Mouse (Mus musculus): ENCODE measurements around the gene Mrpl34. TPM values are rescaled to one million over a fixed set of nuclear protein-coding genes. Genes with fewer than 3 reads are reported as not detected.

Gene Mrpl34
- polyA plus RNA-seq, 1 experiment from 2014 or later, result 199 TPM

- no peaks in the 10 kb centered on the region for H3K9me3 ChIP-seq (ENCODE audit: control insufficient read depth, low read length)
- peak overlapping the region; percentile 80; the same call in 1 of the 2 replicates for H3K4me2 ChIP-seq (ENCODE audit: low read length)
- DNase-seq (no peak), ATAC-seq (ENCODE audit: low FRiP score, low TSS enrichment) (no peak)
- peaks cover 56% of the 10 kb centered on the region for H3K36me3 ChIP-seq (ENCODE audit: control insufficient read depth, insufficient read depth, low read length)
- H3K27ac ChIP-seq (replicated peaks; ENCODE audit: low read depth, low read length), result no peak overlapping the region
- no peak overlapping the region for H3K9ac ChIP-seq (replicated peaks; ENCODE audit: low read length)
- 52% methylated on average over 8 of the region's 8 CpGs for WGBS
- H3K4me3 ChIP-seq (replicated peaks; ENCODE audit: low read depth, low read length), result no peak overlapping the region
- no peaks in the 10 kb centered on the region for H3K27me3 ChIP-seq (ENCODE audit: control insufficient read depth, insufficient read depth, low read length)
- H3K4me1 ChIP-seq (ENCODE audit: control insufficient read depth, insufficient read depth, low read length), result peaks cover 20% of the 10 kb centered on the region
Measured at GRCm38 (mm10) chr8:71483932-71484331, 19.2 kb downstream of the Mrpl34 start.

- 94% methylated on average over 19 of the region's 19 CpGs for WGBS
- peaks cover 28% of the 10 kb centered on the region for H3K4me1 ChIP-seq (ENCODE audit: control insufficient read depth, insufficient read depth, low read length)
- H3K4me2 ChIP-seq (ENCODE audit: low read length), result peak overlapping the region; percentile 80
- no peak overlapping the region for H3K27ac ChIP-seq (replicated peaks; ENCODE audit: low read depth, low read length)
- no peaks in the 10 kb centered on the region for H3K9me3 ChIP-seq (ENCODE audit: control insufficient read depth, low read length)
- DNase-seq, result no peak
- peak overlapping the region; percentile 94 for H3K4me3 ChIP-seq (replicated peaks; ENCODE audit: low read depth, low read length)
- no peak for ATAC-seq (ENCODE audit: low FRiP score, low TSS enrichment)
- no peaks in the 10 kb centered on the region for H3K27me3 ChIP-seq (ENCODE audit: control insufficient read depth, insufficient read depth, low read length)
- H3K9ac ChIP-seq (replicated peaks; ENCODE audit: low read length), result peak overlapping the region; percentile 98
- H3K36me3 ChIP-seq (ENCODE audit: control insufficient read depth, insufficient read depth, low read length), result peaks cover 48% of the 10 kb centered on the region
Measured at GRCm38 (mm10) chr8:71484736-71485135, 20.0 kb downstream of the Mrpl34 start.

GRCm38 (mm10) chr8:71485142-71486135 lies 20.7 kb downstream of the Mrpl34 start, which contains the start of gene Ano8:
TSS of gene Ano8 (minus strand) at chr8:71485963.
- Histone ChIP-seq H3K4me3 (replicated peaks; ENCODE audit: low read depth, low read length) (peak within 1 kb of the TSS; percentile 94), H3K27ac (replicated peaks; ENCODE audit: low read depth, low read length) (peak within 1 kb of the TSS; percentile 85), H3K9me3 (ENCODE audit: control insufficient read depth, low read length) (no peaks in the 10 kb centered on the region), H3K27me3 (ENCODE audit: control insufficient read depth, insufficient read depth, low read length) (no peaks in the 10 kb centered on the region), H3K9ac (replicated peaks; ENCODE audit: low read length) (peak within 1 kb of the TSS; percentile 98), H3K4me2 (ENCODE audit: low read length) (peak within 1 kb of the TSS; percentile 80), H3K36me3 (ENCODE audit: control insufficient read depth, insufficient read depth, low read length) (peaks cover 40% of the 10 kb centered on the region), H3K4me1 (ENCODE audit: control insufficient read depth, insufficient read depth, low read length) (peaks cover 30% of the 10 kb centered on the region)
- WGBS, result 5% methylated on average over 58 of the region's 58 CpGs
- peak; percentile 93 for DNase-seq
- ATAC-seq (ENCODE audit: low FRiP score, low TSS enrichment), result peak; percentile 77

- Histone ChIP-seq H3K4me3 (replicated peaks; ENCODE audit: low read depth, low read length) (peak overlapping the region; percentile 94), H3K27me3 (ENCODE audit: control insufficient read depth, insufficient read depth, low read length) (no peaks in the 10 kb centered on the region), H3K9me3 (ENCODE audit: control insufficient read depth, low read length) (no peaks in the 10 kb centered on the region), H3K9ac (replicated peaks; ENCODE audit: low read length) (peak overlapping the region; percentile 98; the same call in 1 of the 2 replicates), H3K27ac (replicated peaks; ENCODE audit: low read depth, low read length) (peak overlapping the region; percentile 85), H3K4me2 (ENCODE audit: low read length) (peak overlapping the region; percentile 80), H3K4me1 (ENCODE audit: control insufficient read depth, insufficient read depth, low read length) (peaks cover 30% of the 10 kb centered on the region), H3K36me3 (ENCODE audit: control insufficient read depth, insufficient read depth, low read length) (peaks cover 38% of the 10 kb centered on the region)
- ATAC-seq (ENCODE audit: low FRiP score, low TSS enrichment) (no peak), DNase-seq (no peak)
- 17% methylated on average over 7 of the region's 7 CpGs for WGBS
Measured at GRCm38 (mm10) chr8:71486136-71486529, 21.4 kb downstream of the Mrpl34 start.

GRCm38 (mm10) chr8:71487691-71488445 lies 23.1 kb downstream of the Mrpl34 start, which contains the start of gene Gtpbp3:
TSS of gene Gtpbp3 (plus strand) at chr8:71488103.
- ATAC-seq (ENCODE audit: low FRiP score, low TSS enrichment), result peak; percentile 18; the same call in 1 of the 2 replicates

GRCm38 (mm10) chr8:71488454-71488853 lies 23.7 kb downstream of the Mrpl34 start:
- Histone ChIP-seq H3K36me3 (ENCODE audit: control insufficient read depth, insufficient read depth, low read length) (peaks cover 37% of the 10 kb centered on the region), H3K27me3 (ENCODE audit: control insufficient read depth, insufficient read depth, low read length) (no peaks in the 10 kb centered on the region), H3K4me2 (ENCODE audit: low read length) (peak overlapping the region; percentile 99), H3K9me3 (ENCODE audit: control insufficient read depth, low read length) (no peaks in the 10 kb centered on the region), H3K27ac (replicated peaks; ENCODE audit: low read depth, low read length) (no peak overlapping the region), H3K4me1 (ENCODE audit: control insufficient read depth, insufficient read depth, low read length) (peaks cover 28% of the 10 kb centered on the region), H3K9ac (replicated peaks; ENCODE audit: low read length) (peak overlapping the region; percentile 68), H3K4me3 (replicated peaks; ENCODE audit: low read depth, low read length) (peak overlapping the region; percentile 74)
- peak; percentile 96 for DNase-seq
- ATAC-seq (ENCODE audit: low FRiP score, low TSS enrichment), result peak; percentile 86
- under 1% methylated on average over 22 of the region's 22 CpGs for WGBS

More at GRCm38 (mm10) chr8:71487691-71488445, 23.1 kb downstream of the Mrpl34 start, which contains the start of gene Gtpbp3:
- Histone ChIP-seq H3K9ac (replicated peaks; ENCODE audit: low read length) (peak within 1 kb of the TSS; percentile 68), H3K4me1 (ENCODE audit: control insufficient read depth, insufficient read depth, low read length) (peaks cover 30% of the 10 kb centered on the region), H3K4me3 (replicated peaks; ENCODE audit: low read depth, low read length) (peak within 1 kb of the TSS; percentile 74), H3K4me2 (ENCODE audit: low read length) (peak within 1 kb of the TSS; percentile 99), H3K27me3 (ENCODE audit: control insufficient read depth, insufficient read depth, low read length) (no peaks in the 10 kb centered on the region), H3K9me3 (ENCODE audit: control insufficient read depth, low read length) (no peaks in the 10 kb centered on the region), H3K36me3 (ENCODE audit: control insufficient read depth, insufficient read depth, low read length) (peaks cover 37% of the 10 kb centered on the region), H3K27ac (replicated peaks; ENCODE audit: low read depth, low read length) (0 out of 2 replicates have a peak within 1 kb of the TSS, but pooled peaks have one; percentile 49)
- WGBS, result 0% methylated on average over 33 of the region's 33 CpGs
- DNase-seq, result peak; percentile 84

GRCm38 (mm10) chr8:71495039-71495438 lies 30.3 kb downstream of the Mrpl34 start:
- no peaks in the 10 kb centered on the region for H3K27me3 ChIP-seq (ENCODE audit: control insufficient read depth, insufficient read depth, low read length)
- 31% methylated on average over 16 of the region's 16 CpGs for WGBS
- H3K27ac ChIP-seq (replicated peaks; ENCODE audit: low read depth, low read length), result no peak overlapping the region
- no peaks in the 10 kb centered on the region for H3K4me1 ChIP-seq (ENCODE audit: control insufficient read depth, insufficient read depth, low read length)
- peak; percentile 90 for DNase-seq
- peaks cover 25% of the 10 kb centered on the region for H3K36me3 ChIP-seq (ENCODE audit: control insufficient read depth, insufficient read depth, low read length)
- H3K9ac ChIP-seq (replicated peaks; ENCODE audit: low read length), result no peak overlapping the region
- H3K9me3 ChIP-seq (ENCODE audit: control insufficient read depth, low read length), result no peaks in the 10 kb centered on the region
- ATAC-seq (ENCODE audit: low FRiP score, low TSS enrichment), result peak; percentile 76
- no peak overlapping the region for H3K4me2 ChIP-seq (ENCODE audit: low read length)
- H3K4me3 ChIP-seq (replicated peaks; ENCODE audit: low read depth, low read length), result no peak overlapping the region

- Histone ChIP-seq H3K27me3 (ENCODE audit: control insufficient read depth, insufficient read depth, low read length) (no peaks in the 10 kb centered on the region), H3K4me1 (ENCODE audit: control insufficient read depth, insufficient read depth, low read length) (no peaks in the 10 kb centered on the region), H3K4me3 (replicated peaks; ENCODE audit: low read depth, low read length) (no peak overlapping the region), H3K9ac (replicated peaks; ENCODE audit: low read length) (no peak overlapping the region), H3K4me2 (ENCODE audit: low read length) (no peak overlapping the region), H3K27ac (replicated peaks; ENCODE audit: low read depth, low read length) (no peak overlapping the region), H3K9me3 (ENCODE audit: control insufficient read depth, low read length) (no peaks in the 10 kb centered on the region), H3K36me3 (ENCODE audit: control insufficient read depth, insufficient read depth, low read length) (peaks cover 25% of the 10 kb centered on the region)
- ATAC-seq (ENCODE audit: low FRiP score, low TSS enrichment) (no peak), DNase-seq (no peak)
- WGBS, result 90% methylated on average over 5 of the region's 5 CpGs
Measured at GRCm38 (mm10) chr8:71495811-71496210, 31.1 kb downstream of the Mrpl34 start.
